Mouse (Mus musculus): ENCODE data around the gene Prkcq. TPM values are rescaled to one million over a fixed set of nuclear protein-coding genes. Genes with fewer than 3 reads are reported as not detected.

The Prkcq gene
- 2.9 and 3.0 TPM in 2 replicates for polyA plus RNA-seq (2015; fragmentation: Nextera tagmentation; extraction: Ambion mirVana)

- Histone ChIP-seq H3K27me3 (peaks cover 22% of the 10 kb centered on the region), H3K9ac (no peak within 1 kb of the TSS), H3K4me3 (replicated peaks) (peak within 1 kb of the TSS; percentile 47), H3K9me3 (replicated peaks) (no peaks in the 10 kb centered on the region), H3K4me1 (replicated peaks) (peaks cover 6% of the 10 kb centered on the region; the same call in 1 of the 2 replicates), H3K36me3 (replicated peaks) (no peaks in the 10 kb centered on the region), H3K4me2 (peak within 1 kb of the TSS; percentile 67), H3K27ac (replicated peaks) (no peak within 1 kb of the TSS)
- WGBS (ENCODE audit: insufficient replicate concordance): 2% methylated on average over 51 of the region's 51 CpGs
- peak; percentile 25; the same call in 1 of the 2 replicates for ATAC-seq (ENCODE audit: insufficient read depth)
These were observed at the start of gene Prkcq for GRCm38 (mm10) chr2:11171754-11172501. Gene Prkcq, plus strand, starts transcription at chr2:11172108.

GRCm38 (mm10) chr2:11130881-11131280 lies 41.0 kb upstream of the Prkcq start:
- H3K4me3 ChIP-seq (replicated peaks): no peak overlapping the region
- no peaks in the 10 kb centered on the region for H3K9me3 ChIP-seq (replicated peaks)
- no peaks in the 10 kb centered on the region for H3K4me1 ChIP-seq (replicated peaks)
- H3K4me2 ChIP-seq: no peak overlapping the region
- ATAC-seq (ENCODE audit: insufficient read depth): no peak
- H3K9ac ChIP-seq: no peak overlapping the region
- no peak overlapping the region for H3K27ac ChIP-seq (replicated peaks)
- no peaks in the 10 kb centered on the region for H3K27me3 ChIP-seq
- no peaks in the 10 kb centered on the region for H3K36me3 ChIP-seq (replicated peaks)
- 69% methylated on average over 12 of the region's 12 CpGs for WGBS (ENCODE audit: insufficient replicate concordance)

GRCm38 (mm10) chr2:11135718-11136117 lies 36.2 kb upstream of the Prkcq start:
- no peak overlapping the region for H3K27ac ChIP-seq (replicated peaks)
- H3K4me1 ChIP-seq (replicated peaks): no peaks in the 10 kb centered on the region
- no peak overlapping the region for H3K4me3 ChIP-seq (replicated peaks)
- H3K27me3 ChIP-seq: no peaks in the 10 kb centered on the region
- no peaks in the 10 kb centered on the region for H3K36me3 ChIP-seq (replicated peaks)
- ATAC-seq (ENCODE audit: insufficient read depth): no peak
- 24% methylated on average over 6 of the region's 6 CpGs for WGBS (ENCODE audit: insufficient replicate concordance)
- H3K4me2 ChIP-seq: no peak overlapping the region
- no peak overlapping the region for H3K9ac ChIP-seq
- no peaks in the 10 kb centered on the region for H3K9me3 ChIP-seq (replicated peaks)

GRCm38 (mm10) chr2:11138076-11138475 lies 33.8 kb upstream of the Prkcq start:
- Histone ChIP-seq H3K36me3 (replicated peaks) (no peaks in the 10 kb centered on the region), H3K4me3 (replicated peaks) (no peak overlapping the region), H3K9me3 (replicated peaks) (no peaks in the 10 kb centered on the region), H3K4me2 (no peak overlapping the region), H3K9ac (no peak overlapping the region), H3K27ac (replicated peaks) (no peak overlapping the region), H3K27me3 (no peaks in the 10 kb centered on the region), H3K4me1 (replicated peaks) (no peaks in the 10 kb centered on the region)
- 71% methylated on average over 6 of the region's 6 CpGs for WGBS (ENCODE audit: insufficient replicate concordance)
- ATAC-seq (ENCODE audit: insufficient read depth): no peak

- H3K4me1 ChIP-seq (replicated peaks): no peaks in the 10 kb centered on the region
- no peaks in the 10 kb centered on the region for H3K36me3 ChIP-seq (replicated peaks)
- ATAC-seq (ENCODE audit: insufficient read depth): no peak
- H3K27ac ChIP-seq (replicated peaks): no peak overlapping the region
- no peaks in the 10 kb centered on the region for H3K27me3 ChIP-seq
- no peaks in the 10 kb centered on the region for H3K9me3 ChIP-seq (replicated peaks)
- no peak overlapping the region for H3K4me3 ChIP-seq (replicated peaks)
- H3K9ac ChIP-seq: no peak overlapping the region
- H3K4me2 ChIP-seq: no peak overlapping the region
- WGBS (ENCODE audit: insufficient replicate concordance): 67% methylated on average over 1 of the region's 1 CpGs
These were observed 32.3 kb upstream of the Prkcq start for GRCm38 (mm10) chr2:11139518-11140152.

- Histone ChIP-seq H3K27me3 (no peaks in the 10 kb centered on the region), H3K36me3 (replicated peaks) (no peaks in the 10 kb centered on the region), H3K9me3 (replicated peaks) (no peaks in the 10 kb centered on the region), H3K27ac (replicated peaks) (no peak overlapping the region), H3K9ac (no peak overlapping the region), H3K4me3 (replicated peaks) (no peak overlapping the region), H3K4me2 (no peak overlapping the region), H3K4me1 (replicated peaks) (no peaks in the 10 kb centered on the region)
- ATAC-seq (ENCODE audit: insufficient read depth): no peak
- 70% methylated on average over 3 of the region's 3 CpGs for WGBS (ENCODE audit: insufficient replicate concordance)
These were observed 31.5 kb upstream of the Prkcq start for GRCm38 (mm10) chr2:11140385-11140784.

- no peaks in the 10 kb centered on the region for H3K9me3 ChIP-seq (replicated peaks)
- ATAC-seq (ENCODE audit: insufficient read depth): no peak
These were observed 22.8 kb upstream of the Prkcq start for GRCm38 (mm10) chr2:11149091-11149490.

GRCm38 (mm10) chr2:11150975-11151374 lies 20.9 kb upstream of the Prkcq start:
- H3K9ac ChIP-seq: no peak overlapping the region
- WGBS (ENCODE audit: insufficient replicate concordance): 62% methylated on average over 7 of the region's 7 CpGs
- ATAC-seq (ENCODE audit: insufficient read depth): no peak
- H3K27me3 ChIP-seq: no peaks in the 10 kb centered on the region
- no peak overlapping the region for H3K4me3 ChIP-seq (replicated peaks)
- H3K9me3 ChIP-seq (replicated peaks): no peaks in the 10 kb centered on the region
- H3K4me2 ChIP-seq: no peak overlapping the region
- H3K4me1 ChIP-seq (replicated peaks): no peaks in the 10 kb centered on the region
- H3K36me3 ChIP-seq (replicated peaks): no peaks in the 10 kb centered on the region
- H3K27ac ChIP-seq (replicated peaks): no peak overlapping the region

More at GRCm38 (mm10) chr2:11149091-11149490, 22.8 kb upstream of the Prkcq start:
- no peak overlapping the region for H3K27ac ChIP-seq (replicated peaks)
- no peaks in the 10 kb centered on the region for H3K27me3 ChIP-seq
- no peaks in the 10 kb centered on the region for H3K4me1 ChIP-seq (replicated peaks)
- H3K9ac ChIP-seq: no peak overlapping the region
- H3K4me3 ChIP-seq (replicated peaks): no peak overlapping the region
- no peak overlapping the region for H3K4me2 ChIP-seq
- 67% methylated on average over 4 of the region's 4 CpGs for WGBS (ENCODE audit: insufficient replicate concordance)
- no peaks in the 10 kb centered on the region for H3K36me3 ChIP-seq (replicated peaks)

- no peak overlapping the region for H3K9ac ChIP-seq
- H3K27ac ChIP-seq (replicated peaks): no peak overlapping the region
- H3K36me3 ChIP-seq (replicated peaks): no peaks in the 10 kb centered on the region
- H3K9me3 ChIP-seq (replicated peaks): no peaks in the 10 kb centered on the region
- ATAC-seq (ENCODE audit: insufficient read depth): no peak
- no peaks in the 10 kb centered on the region for H3K4me1 ChIP-seq (replicated peaks)
- WGBS (ENCODE audit: insufficient replicate concordance): 56% methylated on average over 6 of the region's 6 CpGs
- H3K4me2 ChIP-seq: no peak overlapping the region
- no peak overlapping the region for H3K4me3 ChIP-seq (replicated peaks)
- no peaks in the 10 kb centered on the region for H3K27me3 ChIP-seq
These were observed 20.1 kb upstream of the Prkcq start for GRCm38 (mm10) chr2:11151655-11152323.

GRCm38 (mm10) chr2:11159641-11160040 lies 12.3 kb upstream of the Prkcq start:
- Histone ChIP-seq H3K9me3 (replicated peaks) (no peaks in the 10 kb centered on the region), H3K36me3 (replicated peaks) (no peaks in the 10 kb centered on the region), H3K9ac (no peak overlapping the region), H3K4me3 (replicated peaks) (no peak overlapping the region), H3K4me2 (no peak overlapping the region), H3K4me1 (replicated peaks) (no peaks in the 10 kb centered on the region), H3K27ac (replicated peaks) (no peak overlapping the region), H3K27me3 (no peaks in the 10 kb centered on the region)
- WGBS (ENCODE audit: insufficient replicate concordance): 74% methylated on average over 7 of the region's 7 CpGs
- no peak for ATAC-seq (ENCODE audit: insufficient read depth)

- no peak for ATAC-seq (ENCODE audit: insufficient read depth)
- WGBS (ENCODE audit: insufficient replicate concordance): 49% methylated on average over 3 of the region's 3 CpGs
- H3K4me2 ChIP-seq: no peak overlapping the region
- H3K27ac ChIP-seq (replicated peaks): no peak overlapping the region
- no peaks in the 10 kb centered on the region for H3K4me1 ChIP-seq (replicated peaks)
- H3K27me3 ChIP-seq: no peaks in the 10 kb centered on the region
- no peak overlapping the region for H3K4me3 ChIP-seq (replicated peaks)
- H3K9me3 ChIP-seq (replicated peaks): no peaks in the 10 kb centered on the region
- H3K36me3 ChIP-seq (replicated peaks): no peaks in the 10 kb centered on the region
- H3K9ac ChIP-seq: no peak overlapping the region
These were observed 11.2 kb upstream of the Prkcq start for GRCm38 (mm10) chr2:11160696-11161095.
